Mouse (Mus musculus) urinary bladder, adult 18-20 months (tissue): ENCODE results near the gene Crkl.

ENCODE experiments used
- DNase-seq, 2 experiments: peaks; one replicate each; pipeline ENCODE4 v3.0.0; 2022; ENCODE audit warnings: low spot score in 2 of 2, mixed read lengths in 2 of 2

Gene Crkl

DNA sequence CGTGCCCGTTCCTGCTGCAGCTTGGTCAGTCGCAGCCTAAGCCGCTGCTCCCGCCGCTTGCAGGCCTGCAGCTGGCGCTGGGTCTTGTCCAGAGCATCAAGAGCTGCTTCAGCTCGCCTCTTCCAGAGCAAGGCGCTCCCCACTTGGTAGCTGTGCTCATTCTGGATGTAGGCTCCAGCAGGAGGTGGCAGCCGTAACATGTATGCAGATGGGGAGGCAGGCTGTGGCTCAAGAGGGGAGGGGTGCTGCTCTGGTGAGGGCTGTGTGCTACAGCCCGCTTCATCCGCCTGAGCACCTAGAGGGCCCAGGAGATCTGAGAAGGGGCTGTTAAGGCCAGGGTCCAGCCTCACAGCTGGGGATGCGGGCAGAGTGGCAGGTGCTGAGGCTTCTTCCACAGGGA, 76.5 kb downstream of the Crkl start:
- DNase-seq, result no peak

DNA sequence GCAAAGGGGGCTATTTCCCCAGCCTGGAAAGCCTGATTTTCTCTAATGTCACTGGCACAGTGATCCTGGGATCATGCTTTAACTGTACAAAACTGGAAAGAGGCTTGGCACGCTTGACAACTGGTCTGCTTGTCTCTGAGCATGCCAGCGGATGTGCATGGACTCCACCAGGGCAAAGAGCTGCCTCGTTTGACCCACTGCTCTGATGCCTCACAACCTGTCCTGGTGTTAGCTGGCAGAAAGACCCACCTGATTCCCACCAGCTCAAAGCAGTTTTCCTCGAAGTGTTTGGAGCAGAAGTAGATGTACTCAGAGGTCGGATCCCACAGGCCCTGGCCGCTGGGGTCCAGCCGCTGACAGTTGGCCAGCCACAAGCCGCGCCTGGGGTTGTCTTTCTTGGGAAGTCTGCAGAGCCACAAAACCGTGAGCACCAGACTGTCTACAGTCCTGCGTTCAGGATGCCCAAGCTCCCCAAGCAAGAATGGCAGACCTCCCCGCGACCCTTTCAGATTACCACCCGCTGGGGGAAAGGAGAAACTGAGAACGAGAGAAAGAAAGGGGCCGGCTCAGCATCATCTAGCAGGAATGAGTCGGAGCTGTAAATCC, 78.3 kb downstream of the Crkl start:
- DNase-seq, result peak in 1 of 2 experiments; percentile 26

DNA sequence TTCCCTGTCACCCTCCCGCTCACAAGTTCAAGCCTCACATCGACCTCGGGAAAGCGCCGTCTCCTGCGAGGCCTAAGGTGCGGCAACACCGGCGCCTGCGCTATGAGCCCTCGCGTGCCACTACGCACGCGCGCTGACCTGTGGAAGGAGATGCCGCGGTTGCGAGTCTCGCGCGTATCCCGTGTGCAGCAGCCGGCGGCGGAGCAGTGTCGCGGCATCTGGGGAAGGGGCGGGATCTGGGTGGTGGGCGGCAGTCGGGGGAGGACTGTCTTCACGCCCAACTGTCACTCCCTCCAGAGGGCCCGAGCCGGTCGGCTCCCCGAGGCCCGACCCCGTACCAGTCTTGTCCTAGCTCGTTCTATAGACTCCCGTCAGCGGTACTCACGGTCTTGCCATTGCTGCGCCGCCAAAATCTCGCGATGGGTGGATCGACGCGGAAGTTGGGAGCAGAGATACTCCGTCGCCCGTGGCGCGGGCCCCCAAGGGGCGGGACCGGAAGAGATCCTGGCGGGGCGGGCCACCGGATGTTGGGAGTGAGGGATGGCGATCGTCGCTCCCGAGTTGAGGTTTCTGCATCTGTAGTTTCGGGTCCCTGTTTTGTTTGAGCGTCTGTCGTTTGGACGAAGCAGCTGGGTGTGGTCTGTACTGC, 79.0 kb downstream of the Crkl start, which contains the start of gene Thap7:
Thap7 (minus strand) TSS at position 497 of the 649 bp plus-strand sequence.
- peak; percentile 92 to 94 for DNase-seq

DNA sequence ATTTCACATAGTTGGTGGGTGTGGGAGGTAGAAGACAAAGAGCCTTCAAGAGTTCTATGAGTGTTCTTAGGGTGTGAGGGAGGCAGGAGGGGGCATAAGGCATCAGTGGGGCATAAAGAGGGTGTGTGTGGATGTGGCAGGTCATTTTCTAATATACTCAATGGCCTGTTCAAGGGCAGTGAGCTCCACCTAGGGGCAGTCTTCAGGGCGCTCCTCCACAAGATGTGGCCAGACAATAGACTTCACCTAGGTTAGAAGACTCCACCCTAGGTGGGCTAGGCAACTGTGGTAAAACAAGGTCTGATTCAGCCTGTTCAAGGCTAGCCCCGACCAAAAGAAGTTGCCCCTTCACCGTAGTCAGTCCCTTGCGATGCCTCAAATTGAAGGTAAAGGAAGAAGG, 80.5 kb downstream of the Crkl start:
- DNase-seq, result no peak

DNA sequence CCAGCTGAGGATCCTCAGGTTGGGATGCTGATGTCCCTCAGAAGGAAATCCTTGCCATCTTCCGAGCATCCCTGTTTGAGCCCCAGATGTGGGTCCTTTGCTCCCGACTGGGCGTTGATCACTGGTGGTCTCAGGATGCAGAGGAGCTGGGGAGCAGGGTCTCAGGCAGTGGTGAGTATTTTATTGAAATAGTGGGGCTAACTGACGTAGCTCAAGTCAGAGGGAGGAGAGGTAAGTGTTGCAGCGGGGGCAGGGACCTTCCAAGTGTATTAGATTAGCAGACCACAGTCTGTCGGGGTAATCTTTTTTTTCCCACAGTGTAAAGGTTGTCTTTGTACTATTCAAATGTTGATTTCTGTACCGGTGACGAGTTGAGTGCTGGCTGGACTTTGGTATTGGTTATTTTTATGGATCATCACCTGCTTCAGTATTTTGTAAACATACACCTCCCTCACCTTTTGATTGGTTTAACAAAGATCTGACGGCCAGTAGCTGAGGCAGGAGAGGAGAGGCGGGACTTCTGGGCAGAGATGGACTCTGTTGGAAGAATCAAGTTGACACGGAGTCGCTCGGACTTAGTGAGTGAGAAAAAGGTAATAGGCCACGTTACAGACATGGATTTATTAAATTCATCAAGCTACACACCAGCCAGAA, 81.0 kb downstream of the Crkl start:
- no peak for DNase-seq

DNA sequence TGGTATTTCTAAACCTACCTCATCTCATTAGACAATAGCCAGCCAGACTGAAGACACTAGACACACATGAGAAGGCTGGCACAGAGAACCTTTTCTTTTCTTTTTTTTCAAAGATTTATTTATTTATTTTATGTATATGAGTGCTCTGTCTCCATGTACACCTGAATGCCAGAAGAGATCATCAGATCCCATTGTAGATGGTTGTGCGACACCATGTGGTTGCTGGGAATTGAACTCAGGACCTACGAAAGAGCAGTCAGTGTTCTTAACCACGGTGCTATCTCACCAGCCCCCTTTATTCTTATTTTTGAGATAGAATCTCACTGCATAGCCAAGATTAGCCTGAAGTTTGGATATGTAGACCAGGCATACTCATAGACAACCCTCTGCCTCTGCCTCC, 84.8 kb downstream of the Crkl start:
- DNase-seq, result no peak
